Mouse (Mus musculus) hindbrain, embryonic 16.5 days (tissue): Measurements from ENCODE around the gene Dpm1. TPM values are rescaled to one million over a fixed set of nuclear protein-coding genes. Genes with fewer than 3 reads are reported as not detected.

Experiments used
- ATAC-seq: fragments of 200-750 bp; cut with Nextera tagmentation; 2 replicates; pipeline ENCODE4 v1.8.0; 2017; ENCODE audit warnings: moderate TSS enrichment, moderate library complexity
- H3K27ac ChIP-seq: fragments of 300-500 bp; sonication (generic); 2 replicates; pipeline ENCODE4 v1.5.1; 2014; ENCODE audit warnings: low read depth, mild to moderate bottlenecking, control low read depth, low read length, moderate library complexity
- H3K27me3 ChIP-seq: fragments of 300-500 bp; sonication (generic); replicated peaks from 2 replicates; pipeline ENCODE4 v1.6.1; 2014; ENCODE audit warnings: low read length; ENCODE audit not compliant: control insufficient read depth, insufficient read depth
- H3K36me3 ChIP-seq: fragments of 300-500 bp; sonication (generic); 2 replicates; pipeline ENCODE4 v1.6.1; 2014; ENCODE audit warnings: mild to moderate bottlenecking, low read length, moderate library complexity, mixed read lengths; ENCODE audit not compliant: control insufficient read depth, insufficient read depth
- H3K4me1 ChIP-seq: fragments of 300-500 bp; sonication (generic); 2 replicates; pipeline ENCODE4 v1.6.1; 2014; ENCODE audit warnings: low read depth, low read length; ENCODE audit not compliant: control insufficient read depth, insufficient read depth
- H3K4me2 ChIP-seq: fragments of 300-500 bp; sonication (generic); 2 replicates; pipeline ENCODE4 v1.6.1; 2014; ENCODE audit warnings: mild to moderate bottlenecking, low read length, control low read depth, moderate library complexity
- H3K4me3 ChIP-seq: fragments of 300-500 bp; sonication (generic); 2 replicates; pipeline ENCODE4 v1.5.1; 2014; ENCODE audit warnings: mild to moderate bottlenecking, low read length, control low read depth, moderate library complexity
- H3K9ac ChIP-seq: fragments of 300-500 bp; sonication (generic); 2 replicates; pipeline ENCODE4 v1.6.1; 2014; ENCODE audit warnings: low read depth, mild to moderate bottlenecking, control low read depth, low read length, moderate library complexity
- H3K9me3 ChIP-seq: fragments of 300-500 bp; sonication (generic); 2 replicates; pipeline ENCODE4 v1.6.1; 2014; ENCODE audit warnings: mild to moderate bottlenecking, low read length, moderate library complexity; ENCODE audit not compliant: control insufficient read depth
- WGBS: fragments of 180-500 bp; shearing (Covaris S2); extraction: QIAGEN DNeasy Blood & Tissue Kit; methylation state at CpG from one replicate; pipeline ENCODE4 v1.1.7; 2014; 5-methylcytosine and 5-hydroxymethylcytosine counted together
- polyA plus RNA-seq: library from polyadenylated mRNA; unstranded; fragments of >200 nt; fragmentation: Nextera tagmentation; extraction: Ambion mirVana; gene quantifications from 2 replicates; pipeline ENCODE4 v1.2.1, GENCODE M21; 2015

Dpm1 gene
- polyA plus RNA-seq, 1 experiment from 2014 or later = 60.0 TPM

DNA sequence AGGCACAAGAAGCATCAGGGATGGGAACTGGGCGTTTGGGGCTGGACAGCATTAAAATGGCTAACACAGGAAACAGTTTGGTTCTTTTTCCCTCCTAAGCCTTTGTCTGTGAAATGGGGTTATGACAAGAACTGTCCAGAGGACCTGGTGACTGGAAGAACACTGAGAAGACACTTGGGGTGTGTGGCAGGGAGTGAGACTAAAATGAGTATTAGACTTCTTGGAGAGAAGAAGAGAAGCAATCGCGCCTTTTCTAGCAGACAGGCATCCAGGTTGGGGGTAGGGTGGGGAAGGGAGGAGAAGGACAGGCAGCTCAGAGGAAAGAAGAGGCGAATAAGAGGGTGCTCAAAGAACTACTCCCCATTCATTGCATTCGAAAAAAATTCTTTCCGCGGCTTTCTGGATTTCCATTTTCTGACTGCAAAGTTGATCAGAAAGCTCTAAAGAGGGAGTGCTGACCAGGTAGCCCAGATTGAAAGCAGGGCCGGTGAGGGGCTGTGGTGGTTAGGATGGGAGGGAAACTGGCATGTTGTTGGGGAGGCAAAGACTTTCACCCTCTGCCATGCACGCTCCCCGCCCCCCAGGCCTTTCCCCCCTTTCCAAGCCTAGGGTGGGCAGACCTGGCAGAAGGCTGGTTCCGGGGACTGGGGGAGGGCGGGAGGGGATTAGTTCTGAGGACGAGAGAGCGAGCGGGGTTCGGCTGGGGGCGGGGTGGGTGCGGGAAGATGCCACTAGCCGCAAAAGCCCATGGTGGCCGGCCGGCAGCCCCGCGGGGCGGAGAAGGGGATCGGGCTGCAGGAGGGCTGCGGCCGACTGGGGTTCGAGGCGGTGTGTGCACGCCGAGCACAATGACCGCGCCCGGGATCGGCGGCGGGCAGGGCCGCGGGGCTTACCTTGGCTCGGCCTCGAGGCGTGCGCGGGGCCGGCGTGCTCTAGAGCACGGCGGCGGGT is 24.4 kb downstream of the Dpm1 start:
- H3K4me3 ChIP-seq = peak overlapping the region; percentile 88
- no peaks in the 10 kb centered on the region for H3K9me3 ChIP-seq
- H3K27ac ChIP-seq = peak overlapping the region; percentile 99
- peaks cover 9% of the 10 kb centered on the region for H3K36me3 ChIP-seq
- peak; percentile 27 for ATAC-seq
- no peaks in the 10 kb centered on the region for H3K27me3 ChIP-seq
- H3K4me1 ChIP-seq = peaks cover 26% of the 10 kb centered on the region
- WGBS = under 1% methylated on average over 48 of the region's 49 CpGs
- H3K4me2 ChIP-seq = peak overlapping the region; percentile 92
- peak overlapping the region; percentile 99 for H3K9ac ChIP-seq

DNA sequence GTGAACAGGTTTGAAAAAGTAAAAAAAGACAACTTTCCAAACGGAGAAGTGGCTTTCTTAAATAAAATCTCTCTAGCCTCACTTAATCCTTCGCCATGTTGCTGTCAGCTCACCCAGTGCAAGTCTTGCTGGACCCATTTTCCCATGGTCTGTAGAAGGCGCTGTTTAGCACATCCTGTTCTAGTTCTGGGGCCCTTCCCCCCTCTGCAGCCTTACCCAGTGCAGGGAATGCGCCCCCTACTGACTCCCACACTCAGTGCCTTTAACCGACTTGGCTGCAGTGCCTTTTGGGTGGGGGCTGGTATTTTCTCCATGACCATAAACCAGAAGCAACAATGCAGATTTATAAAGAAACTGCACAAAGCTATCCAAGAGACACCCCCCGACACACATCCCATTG is 25.1 kb downstream of the Dpm1 start:
- peaks cover 32% of the 10 kb centered on the region for H3K4me1 ChIP-seq
- H3K4me2 ChIP-seq = peak overlapping the region; percentile 92
- peak overlapping the region; percentile 99 for H3K9ac ChIP-seq
- peak overlapping the region; percentile 99 for H3K27ac ChIP-seq
- no peaks in the 10 kb centered on the region for H3K27me3 ChIP-seq
- 0 out of 2 replicates have a peak, but pooled peaks cover 3% of the 10 kb centered on the region for H3K36me3 ChIP-seq
- H3K9me3 ChIP-seq = no peaks in the 10 kb centered on the region
- peak overlapping the region; percentile 88 for H3K4me3 ChIP-seq
- ATAC-seq = peak; percentile 38; the same call in 1 of the 2 replicates
- 7% methylated on average over 6 of the region's 6 CpGs for WGBS

DNA sequence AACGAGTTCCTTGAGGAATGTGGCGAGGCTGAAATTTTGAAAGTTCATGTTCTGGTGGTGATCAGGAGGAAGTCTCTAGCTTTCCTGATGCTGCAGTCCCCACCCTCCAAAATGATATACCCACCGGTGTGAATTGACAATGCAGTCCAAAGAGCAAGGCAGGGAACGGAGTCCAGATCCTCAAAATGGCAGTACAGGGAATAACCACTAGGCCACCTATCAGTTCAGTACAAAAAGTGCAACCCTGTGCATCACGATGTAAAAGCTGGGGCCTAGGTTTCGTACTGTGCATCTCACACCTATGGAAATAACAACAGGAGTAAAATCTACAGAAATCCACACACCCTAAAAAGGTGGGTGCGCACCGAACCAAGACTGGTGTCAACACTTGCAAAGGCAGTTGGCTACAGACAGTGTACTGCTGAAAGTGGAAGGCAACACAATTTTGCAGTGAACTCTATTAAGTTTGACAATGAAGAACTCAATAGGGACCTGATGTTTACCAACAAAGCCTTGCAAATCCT is 25.9 kb downstream of the Dpm1 start:
- no peak for ATAC-seq
- Histone ChIP-seq H3K9ac (no peak overlapping the region), H3K27me3 (no peaks in the 10 kb centered on the region), H3K4me2 (peak overlapping the region; percentile 92), H3K9me3 (no peaks in the 10 kb centered on the region), H3K4me1 (peaks cover 37% of the 10 kb centered on the region), H3K4me3 (peak overlapping the region; percentile 88), H3K36me3 (0 out of 2 replicates have a peak, but pooled peaks cover 3% of the 10 kb centered on the region), H3K27ac (no peak overlapping the region)
- 81% methylated on average over 8 of the region's 8 CpGs for WGBS

GRCm38 (mm10) chr2:168200014-168200691 is 30.2 kb downstream of the Dpm1 start:
- Histone ChIP-seq H3K4me2 (no peak overlapping the region), H3K4me3 (no peak overlapping the region), H3K27me3 (no peaks in the 10 kb centered on the region), H3K27ac (no peak overlapping the region), H3K4me1 (peaks cover 58% of the 10 kb centered on the region), H3K36me3 (0 out of 2 replicates have a peak, but pooled peaks cover 3% of the 10 kb centered on the region), H3K9ac (no peak overlapping the region), H3K9me3 (no peaks in the 10 kb centered on the region)
- ATAC-seq = no peak
- WGBS = 81% methylated on average over 5 of the region's 5 CpGs

DNA sequence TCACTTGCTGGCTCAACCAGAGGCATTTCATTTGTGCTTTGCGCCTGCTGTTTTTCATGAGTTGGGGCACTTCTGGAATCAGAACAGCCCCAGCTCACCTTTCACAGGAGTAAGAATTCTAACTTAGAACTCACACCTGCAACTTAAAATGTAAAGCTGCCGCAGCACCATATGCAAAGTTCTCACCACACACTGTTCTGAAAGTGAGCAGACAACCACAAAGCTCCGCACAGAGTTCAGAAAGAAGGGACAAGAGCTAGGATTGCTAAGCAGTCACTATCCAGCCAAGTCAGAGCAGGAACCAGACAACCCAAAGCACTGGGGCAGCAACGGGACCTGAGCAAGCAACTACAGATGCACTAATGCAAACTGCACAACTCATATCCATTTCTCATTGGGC is 30.9 kb downstream of the Dpm1 start:
- no peak overlapping the region for H3K4me2 ChIP-seq
- no peaks in the 10 kb centered on the region for H3K27me3 ChIP-seq
- H3K9ac ChIP-seq = no peak overlapping the region
- 76% methylated on average over 4 of the region's 4 CpGs for WGBS
- H3K27ac ChIP-seq = no peak overlapping the region
- 0 out of 2 replicates have a peak, but pooled peaks cover 3% of the 10 kb centered on the region for H3K36me3 ChIP-seq
- H3K4me3 ChIP-seq = no peak overlapping the region
- peaks cover 52% of the 10 kb centered on the region for H3K4me1 ChIP-seq
- no peaks in the 10 kb centered on the region for H3K9me3 ChIP-seq
- ATAC-seq = no peak

DNA sequence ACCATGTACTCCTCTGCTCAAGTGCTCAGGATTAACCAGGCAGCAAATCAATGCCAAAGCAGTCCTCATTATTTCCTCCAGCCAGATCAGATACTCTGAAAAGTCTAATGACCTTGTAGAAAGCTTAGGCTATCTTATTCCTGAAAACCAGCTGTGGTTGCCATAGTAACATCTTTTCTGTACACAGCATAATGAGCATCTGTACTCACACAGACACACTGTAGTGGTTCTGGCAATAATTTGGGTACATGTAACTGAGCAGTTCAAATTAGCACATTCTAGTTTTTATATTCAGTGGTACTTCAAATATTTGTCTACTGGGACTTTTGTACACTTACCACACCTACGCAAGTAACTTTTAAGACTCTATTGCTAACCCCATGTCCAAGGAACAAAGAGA is 32.0 kb downstream of the Dpm1 start:
- Histone ChIP-seq H3K27ac (no peak overlapping the region), H3K9ac (no peak overlapping the region), H3K4me1 (peaks cover 51% of the 10 kb centered on the region), H3K4me2 (no peak overlapping the region), H3K36me3 (0 out of 2 replicates have a peak, but pooled peaks cover 2% of the 10 kb centered on the region), H3K9me3 (no peaks in the 10 kb centered on the region), H3K4me3 (no peak overlapping the region), H3K27me3 (no peaks in the 10 kb centered on the region)
- no peak for ATAC-seq
- WGBS = 80% methylated on average over 1 of the region's 1 CpGs

DNA sequence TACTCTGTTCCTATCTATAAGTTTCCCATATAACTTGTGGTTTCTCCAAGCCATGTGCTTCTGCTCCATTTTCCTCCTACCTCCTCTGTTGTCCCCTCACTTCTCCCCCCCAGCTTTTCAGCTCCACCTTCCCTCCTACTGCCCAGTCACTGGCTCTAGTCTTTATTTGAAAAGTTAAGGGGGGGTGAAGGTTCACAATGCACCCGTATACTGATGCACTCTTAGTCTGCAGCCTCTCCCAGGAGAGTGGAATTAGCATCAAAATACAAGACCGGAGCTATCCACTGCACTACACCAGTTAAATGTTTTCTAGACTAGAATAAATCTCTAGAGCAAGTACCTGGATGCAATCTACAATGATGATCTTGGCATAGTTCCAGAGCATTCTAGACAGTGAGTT is 34.7 kb downstream of the Dpm1 start:
- H3K27ac ChIP-seq = no peak overlapping the region
- no peak overlapping the region for H3K4me2 ChIP-seq
- no peak for ATAC-seq
- peaks cover 42% of the 10 kb centered on the region for H3K4me1 ChIP-seq
- no peaks in the 10 kb centered on the region for H3K36me3 ChIP-seq
- WGBS = 29% methylated on average over 2 of the region's 2 CpGs
- no peak overlapping the region for H3K4me3 ChIP-seq
- H3K9me3 ChIP-seq = no peaks in the 10 kb centered on the region
- no peaks in the 10 kb centered on the region for H3K27me3 ChIP-seq
- H3K9ac ChIP-seq = no peak overlapping the region

- H3K36me3 ChIP-seq = no peaks in the 10 kb centered on the region
- ATAC-seq = no peak
- H3K4me2 ChIP-seq = no peak overlapping the region
- H3K27ac ChIP-seq = no peak overlapping the region
- peaks cover 27% of the 10 kb centered on the region for H3K4me1 ChIP-seq
- no peak overlapping the region for H3K4me3 ChIP-seq
- H3K9me3 ChIP-seq = no peaks in the 10 kb centered on the region
- WGBS = 75% methylated on average over 2 of the region's 2 CpGs
- H3K27me3 ChIP-seq = no peaks in the 10 kb centered on the region
- H3K9ac ChIP-seq = no peak overlapping the region
Observed at GRCm38 (mm10) chr2:168193685-168194084, 36.7 kb downstream of the Dpm1 start.

GRCm38 (mm10) chr2:168191856-168192255 is 38.5 kb downstream of the Dpm1 start:
- Histone ChIP-seq H3K4me3 (no peak overlapping the region), H3K27ac (no peak overlapping the region), H3K9ac (no peak overlapping the region), H3K36me3 (0 out of 2 replicates have a peak, but pooled peaks cover 2% of the 10 kb centered on the region), H3K4me1 (peaks cover 19% of the 10 kb centered on the region), H3K9me3 (no peaks in the 10 kb centered on the region), H3K4me2 (no peak overlapping the region), H3K27me3 (no peaks in the 10 kb centered on the region)
- no peak for ATAC-seq
- 92% methylated on average over 2 of the region's 2 CpGs for WGBS
